Mouse (Mus musculus): Measurements from ENCODE around the gene Spo11.
A peak's percentile ranks its signal among the peaks of the same experiment; 100 is the strongest.

Spo11 gene

GRCm38 (mm10) chr2:173011440-173011839 lies 33.9 kb downstream of the Spo11 start:
- DNase-seq, result no peak

- no peak for DNase-seq
Measured at GRCm38 (mm10) chr2:173014741-173015287, 37.3 kb downstream of the Spo11 start.

- no peak for DNase-seq
Measured at GRCm38 (mm10) chr2:173017940-173018339, 40.4 kb downstream of the Spo11 start.

- no peak for DNase-seq
Measured at GRCm38 (mm10) chr2:173018618-173019017, 41.1 kb downstream of the Spo11 start.

- no peak for DNase-seq
Measured at GRCm38 (mm10) chr2:173019322-173019721, 41.8 kb downstream of the Spo11 start.

GRCm38 (mm10) chr2:173019790-173020189 lies 42.3 kb downstream of the Spo11 start:
- peak; percentile 85 for DNase-seq

- no peak for DNase-seq
Measured at GRCm38 (mm10) chr2:173020430-173020829, 42.9 kb downstream of the Spo11 start, which contains the start of gene Rbm38. Gene Rbm38, plus strand, starts transcription at chr2:173020498.

DNA sequence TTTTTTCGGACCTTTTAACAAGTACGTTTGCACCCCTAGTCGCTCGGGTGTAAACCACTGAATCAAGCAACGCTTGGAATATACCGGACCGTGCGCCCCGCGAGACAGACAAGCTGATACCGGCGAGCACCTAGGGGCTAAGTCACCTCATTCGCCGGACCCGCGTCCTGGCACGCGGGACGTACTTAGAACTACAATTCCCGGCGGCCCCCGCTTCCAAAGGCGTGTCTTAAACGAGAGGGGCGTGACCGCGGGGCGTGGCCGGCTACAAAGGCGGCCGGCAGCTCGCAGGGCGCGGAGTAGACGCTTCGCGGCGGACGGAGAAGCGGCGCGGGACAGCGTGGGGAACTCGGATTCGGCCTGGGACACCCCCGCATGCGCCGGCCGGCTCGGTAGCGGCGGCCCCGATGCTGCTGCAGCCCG lies 44.1 kb downstream of the Spo11 start:
- peak; percentile 92 for DNase-seq

GRCm38 (mm10) chr2:173022056-173022681 lies 44.7 kb downstream of the Spo11 start:
- DNase-seq, result no peak

GRCm38 (mm10) chr2:173022813-173023212 lies 45.3 kb downstream of the Spo11 start:
- DNase-seq, result no peak

DNA sequence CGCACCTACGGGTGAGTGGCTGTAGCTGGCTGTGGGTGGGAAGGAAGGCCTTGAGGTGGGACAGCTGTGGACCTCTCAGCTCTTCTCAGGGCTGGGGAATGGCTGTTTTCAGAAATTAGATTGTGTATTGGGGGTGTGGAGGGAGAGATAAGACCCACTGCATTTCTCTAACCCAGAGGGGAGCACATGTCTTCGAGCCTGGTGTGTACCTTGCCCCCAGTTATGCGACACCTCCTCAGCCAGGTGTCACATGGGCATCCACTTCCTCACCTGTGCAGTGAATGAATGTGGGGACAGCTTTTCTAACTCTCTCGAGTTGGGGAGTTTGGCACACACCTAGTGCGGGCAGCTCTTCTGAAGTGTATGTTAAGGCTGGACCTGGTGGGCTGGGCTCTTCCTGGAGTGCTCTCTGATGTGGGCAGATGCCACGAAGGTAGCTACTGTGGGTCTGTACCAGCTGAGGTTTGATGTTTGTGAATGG lies 45.9 kb downstream of the Spo11 start:
- no peak for DNase-seq

DNA sequence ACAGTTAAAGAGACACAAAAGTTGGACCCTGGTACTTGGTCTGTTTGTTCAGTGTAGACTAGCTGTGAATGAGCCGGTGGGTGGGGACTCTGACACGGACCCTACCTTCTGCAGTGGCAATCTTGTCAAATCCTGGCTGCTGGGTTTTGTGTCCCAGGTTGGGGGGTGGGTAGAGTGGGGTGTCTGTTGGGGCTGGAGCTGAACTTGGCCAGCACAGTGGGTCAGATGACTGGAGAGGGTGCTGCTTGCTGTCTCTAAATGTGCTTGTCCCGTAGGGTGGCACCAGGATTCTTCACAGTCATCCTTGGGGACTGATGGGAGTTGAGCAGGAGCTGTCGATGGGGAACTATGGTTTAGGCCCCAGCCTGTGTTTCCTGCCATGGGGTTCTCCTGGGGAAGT lies 46.5 kb downstream of the Spo11 start:
- no peak for DNase-seq

DNA sequence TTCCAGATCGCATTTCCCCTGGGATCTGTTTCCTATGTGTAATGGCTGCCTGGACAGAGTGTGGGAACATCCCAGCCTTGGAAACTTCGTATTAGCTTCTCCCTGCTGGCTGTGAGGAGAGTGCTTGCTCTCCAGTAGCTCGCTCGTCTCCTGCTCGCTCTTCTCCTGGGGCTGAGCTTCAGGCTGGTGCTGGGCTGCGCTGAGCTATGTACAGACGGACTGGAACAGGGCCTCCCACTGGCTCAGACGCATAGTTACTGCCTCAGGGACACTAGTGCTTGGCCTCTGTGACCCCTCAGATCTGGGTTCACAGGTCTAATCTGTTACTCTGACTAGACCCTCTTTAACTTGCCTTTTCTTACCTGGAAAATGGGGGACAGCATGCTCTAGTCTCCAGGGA lies 46.9 kb downstream of the Spo11 start:
- no peak for DNase-seq

- no peak for DNase-seq
Measured at GRCm38 (mm10) chr2:173024938-173025337, 47.4 kb downstream of the Spo11 start.

DNA sequence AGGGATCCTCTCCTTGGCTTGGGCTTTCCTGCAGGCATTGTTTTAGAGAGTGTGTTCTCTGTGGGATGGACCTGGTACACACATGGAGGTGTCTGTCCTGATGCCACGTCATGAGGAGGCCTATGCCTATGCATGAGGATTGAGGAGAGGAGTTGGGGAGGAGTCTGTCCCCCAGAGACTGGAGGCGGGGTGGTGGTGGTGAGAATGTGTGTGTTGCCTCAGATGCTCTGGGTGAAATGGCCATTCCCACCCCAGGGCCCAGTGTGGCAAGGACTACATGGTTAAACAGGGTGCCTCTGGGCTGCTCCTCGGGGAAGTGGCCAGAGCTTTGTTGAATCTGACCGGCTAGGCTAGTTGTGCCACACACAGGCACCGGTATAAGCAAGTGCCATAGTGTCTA lies 48.8 kb downstream of the Spo11 start:
- DNase-seq, result no peak

GRCm38 (mm10) chr2:173026688-173027131 lies 49.2 kb downstream of the Spo11 start:
- DNase-seq, result no peak

GRCm38 (mm10) chr2:173027169-173027823 lies 49.8 kb downstream of the Spo11 start:
- no peak for DNase-seq

DNA sequence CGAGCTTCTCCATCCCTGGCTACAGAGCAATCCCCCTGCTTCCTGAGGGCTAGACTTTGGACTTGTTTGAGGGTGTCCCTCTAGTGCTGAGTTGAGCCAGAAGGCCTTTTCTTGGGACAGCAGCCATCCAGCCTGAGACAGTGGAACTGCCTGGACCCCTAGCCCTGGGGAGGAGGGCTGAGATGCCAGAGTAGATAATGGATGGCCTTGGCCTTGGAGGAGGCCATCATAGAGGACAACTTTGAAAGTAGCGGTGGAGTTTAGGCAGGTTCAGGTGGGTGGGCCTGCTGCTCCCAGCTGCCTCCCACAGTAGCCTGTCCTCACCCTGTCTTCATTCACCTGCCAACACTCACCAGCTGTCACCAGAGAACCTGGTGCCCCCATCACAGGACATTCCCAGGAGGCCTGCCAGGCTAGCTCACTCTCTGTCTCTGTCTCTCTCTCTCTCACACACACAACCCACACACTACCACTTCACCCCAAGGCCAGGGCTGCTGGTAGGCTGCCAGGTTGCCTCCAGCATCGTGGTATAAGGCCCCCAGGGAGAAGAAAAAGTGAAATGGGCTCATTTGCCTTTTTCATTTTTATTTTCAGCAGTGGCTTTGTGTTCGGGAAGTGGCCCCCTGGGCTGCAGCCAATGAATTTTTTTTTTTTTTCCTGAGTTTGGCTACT lies 50.5 kb downstream of the Spo11 start:
- DNase-seq, result no peak

GRCm38 (mm10) chr2:173028508-173029031 lies 51.1 kb downstream of the Spo11 start:
- no peak for DNase-seq

- no peak for DNase-seq
Measured at GRCm38 (mm10) chr2:173030591-173031338, 53.3 kb downstream of the Spo11 start.

DNA sequence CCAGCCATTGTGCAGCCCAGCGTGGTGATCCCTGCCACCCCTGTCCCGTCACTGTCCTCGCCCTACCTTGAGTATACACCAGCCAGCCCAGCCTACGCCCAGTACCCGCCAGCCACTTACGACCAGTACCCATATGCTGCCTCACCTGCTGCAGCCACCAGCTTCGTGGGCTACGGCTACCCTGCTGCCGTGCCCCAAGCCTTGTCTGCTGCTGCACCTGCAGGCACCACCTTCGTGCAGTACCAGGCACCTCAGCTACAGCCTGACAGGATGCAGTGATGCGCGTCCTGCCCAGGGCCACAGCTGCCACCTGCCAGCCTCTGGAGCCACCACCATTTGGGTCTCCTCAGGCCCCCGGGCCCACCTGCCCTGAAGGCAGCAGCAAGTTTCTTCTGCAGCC lies 56.0 kb downstream of the Spo11 start:
- no peak for DNase-seq

GRCm38 (mm10) chr2:173034998-173035397 lies 57.5 kb downstream of the Spo11 start:
- no peak for DNase-seq

DNA sequence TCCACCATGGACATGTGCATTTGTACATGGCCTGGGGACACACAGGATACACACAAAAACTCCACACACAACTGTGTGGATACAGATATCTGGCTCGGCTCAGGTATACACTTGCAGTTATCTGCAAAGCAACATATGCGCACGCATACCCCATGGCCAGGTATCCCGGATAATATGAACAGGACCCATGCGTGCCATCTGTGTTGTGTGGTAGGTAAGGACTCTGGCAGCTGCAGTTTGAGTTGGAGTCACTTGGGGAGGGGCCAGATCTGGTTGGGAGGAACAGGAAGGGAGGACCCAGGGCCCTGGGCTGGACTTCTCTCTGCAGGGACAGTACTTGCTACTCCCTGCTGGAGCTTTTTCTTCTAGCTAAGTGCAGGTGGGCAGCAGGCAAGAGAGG lies 58.2 kb downstream of the Spo11 start:
- no peak for DNase-seq
